Mouse (Mus musculus): ENCODE measurements at regions not wholly inside any gene's neighbourhood (a gene's known extent, or its start where the extent isn't known, plus 50 kb on each side); places are given as distances from the start of the nearest gene placed in this dataset.
A peak's percentile ranks its signal among the peaks of the same experiment; 100 is the strongest.

DNA sequence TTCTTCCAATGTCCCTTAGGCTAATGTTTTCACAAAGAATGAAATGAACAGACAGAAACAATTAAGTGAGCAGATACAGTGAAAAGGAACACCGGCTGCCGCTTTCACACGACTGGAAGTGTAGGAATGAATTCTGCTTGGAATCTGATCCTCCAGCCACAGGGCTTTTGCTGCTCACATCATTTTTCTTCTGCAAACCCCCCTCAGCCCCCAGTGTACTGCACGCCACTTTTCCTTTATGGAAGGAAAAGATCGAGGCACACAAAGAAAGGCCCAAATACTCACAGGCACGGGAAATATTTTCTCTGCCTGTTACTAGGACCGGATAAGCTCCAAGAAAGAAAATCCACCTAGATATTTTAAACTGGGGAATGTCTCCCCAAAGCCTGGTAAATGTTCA, 452.5 kb upstream of the Ubash3b start:
- no peak overlapping the region for H3K27ac ChIP-seq
- DNase-seq (ENCODE audit: extremely low spot score in 1 of 2, low spot score in 2 of 2): no peak
- no peak for TF ChIP-seq CTCF (IDR thresholded peaks at IDR 0.05)
- intact Hi-C loops (cut with DNase I): loop anchor here (5.0 kb wide), 1 partner anchor 123 kb away; no protein-coding TSS in a partner anchor
- H3K4me3 ChIP-seq: no peak overlapping the region

- intact Hi-C loops (cut with DNase I): loop anchor here (5.0 kb wide), 1 partner anchor 124 kb away; no protein-coding TSS in a partner anchor
- DNase-seq (ENCODE audit: extremely low spot score in 1 of 2, low spot score in 2 of 2): no peak
- no peak for TF ChIP-seq CTCF (IDR thresholded peaks at IDR 0.05)
- H3K27ac ChIP-seq: peak overlapping the region; percentile 89
- no peak overlapping the region; the same call in 1 of the 2 replicates for H3K4me3 ChIP-seq
Measured at GRCm38 (mm10) chr9:41612802-41613550, 451.5 kb upstream of the Ubash3b start.

DNA sequence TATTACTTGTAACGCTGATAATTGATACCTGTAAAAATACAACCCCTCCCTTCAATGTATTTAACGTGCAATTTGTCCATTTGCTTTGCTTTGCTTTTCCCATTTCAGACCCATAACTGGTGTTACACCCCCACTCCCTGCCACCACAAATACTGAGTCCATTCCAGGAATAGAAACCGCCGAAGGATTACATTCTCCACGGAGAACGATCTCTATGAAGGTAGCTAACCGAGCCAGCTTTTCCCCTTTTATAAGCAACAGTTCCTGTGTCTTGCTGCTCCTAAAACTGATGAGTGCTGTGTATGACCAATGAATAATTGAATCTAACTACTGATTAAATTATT, 450.9 kb upstream of the Ubash3b start:
- Histone ChIP-seq H3K27ac (peak overlapping the region; percentile 89), H3K4me3 (peak overlapping the region; percentile 33)
- DNase-seq (ENCODE audit: extremely low spot score in 1 of 2, low spot score in 2 of 2): no peak
- no peak for TF ChIP-seq CTCF (IDR thresholded peaks at IDR 0.05)
- intact Hi-C loops (cut with DNase I): loop anchor here (5.0 kb wide), 1 partner anchor 125 kb away; no protein-coding TSS in a partner anchor

DNA sequence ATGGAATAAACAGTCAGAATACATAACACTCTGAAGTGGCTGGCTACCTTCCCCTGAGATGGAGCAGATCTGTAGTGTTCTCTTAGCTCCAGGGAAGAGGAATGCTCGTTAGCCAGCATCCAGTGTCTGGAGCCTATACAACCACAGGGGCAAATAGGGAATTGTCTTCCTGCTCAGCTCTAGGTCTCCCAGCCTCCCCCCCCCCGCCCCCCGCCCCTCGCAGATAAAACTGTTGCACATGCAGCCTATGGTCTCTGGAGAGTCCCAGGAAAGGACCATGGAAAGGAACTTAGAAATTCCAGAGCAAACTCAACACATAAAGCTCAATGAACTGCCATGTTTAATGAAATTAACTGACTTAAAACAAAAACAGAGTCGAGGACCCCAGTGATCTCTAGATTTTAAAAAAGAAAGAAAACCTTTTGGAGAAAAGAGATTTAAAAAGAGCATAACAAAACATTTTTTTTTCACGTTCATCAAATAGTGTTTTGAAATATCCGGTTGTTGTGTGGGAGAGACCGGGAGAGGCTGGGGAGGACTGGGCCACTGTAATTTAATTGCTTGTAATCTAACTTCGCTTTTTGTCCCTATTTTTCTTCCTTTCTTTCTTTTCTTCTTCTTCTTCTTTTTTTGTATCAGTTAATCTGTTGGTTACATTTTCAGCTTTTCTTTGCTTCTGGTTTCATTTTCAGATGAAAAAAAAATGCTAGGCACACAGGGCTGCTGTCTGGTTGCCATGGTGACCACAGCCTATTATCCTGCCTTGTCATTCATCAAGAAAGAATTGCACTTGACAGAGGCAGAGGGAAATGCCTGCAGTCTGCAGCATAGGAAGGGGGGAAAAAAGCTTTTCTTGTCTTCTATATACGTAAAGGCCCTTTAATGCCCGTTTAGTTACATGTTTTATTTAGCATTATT, 450.3 kb upstream of the Ubash3b start:
- intact Hi-C loops (cut with DNase I): loop anchor here (2.0 to 5.0 kb wide), 2 partner anchors 31 to 126 kb away; no protein-coding TSS in a partner anchor
- Histone ChIP-seq H3K4me3 (peak overlapping the region; percentile 33), H3K27ac (peak overlapping the region; percentile 89)
- TF ChIP-seq CTCF (IDR thresholded peaks at IDR 0.05): no peak
- DNase-seq (ENCODE audit: extremely low spot score in 1 of 2, low spot score in 2 of 2): peak in 1 of 2 experiments; percentile 51

DNA sequence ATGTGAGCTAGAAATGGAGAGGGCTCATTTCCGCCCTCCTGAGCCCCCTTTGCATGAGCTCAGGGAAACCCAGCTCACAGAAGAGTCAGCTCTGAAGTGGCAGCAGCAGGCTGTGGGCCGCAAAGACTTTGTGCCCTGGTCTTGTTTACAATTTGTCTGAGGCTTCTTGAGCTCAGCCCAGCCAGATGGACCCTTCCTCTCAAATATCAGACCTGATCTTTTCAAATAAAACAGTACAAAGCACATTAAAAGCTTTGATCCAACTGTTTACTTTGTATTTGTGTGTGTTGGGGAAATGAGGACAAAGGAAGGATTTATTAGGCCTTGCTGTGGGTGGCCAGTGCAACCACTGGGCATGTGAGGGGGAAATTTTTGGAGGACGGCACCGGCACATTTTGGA, 448.9 kb upstream of the Ubash3b start:
- intact Hi-C loops (cut with DNase I): loop anchor here (2.0 to 5.0 kb wide), 2 partner anchors 30 to 127 kb away; no protein-coding TSS in a partner anchor
- Histone ChIP-seq H3K27ac (no peak overlapping the region), H3K4me3 (no peak overlapping the region)
- TF ChIP-seq CTCF (IDR thresholded peaks at IDR 0.05): no peak
- no peak for DNase-seq (ENCODE audit: extremely low spot score in 1 of 2, low spot score in 2 of 2)

GRCm38 (mm10) chr9:41606136-41606535, 444.6 kb upstream of the Ubash3b start:
- intact Hi-C loops (cut with DNase I): no loop called here
- Histone ChIP-seq H3K4me3 (no peak overlapping the region), H3K27ac (no peak overlapping the region)
- no peak; the same call in 1 of the 2 replicates for TF ChIP-seq CTCF (IDR thresholded peaks at IDR 0.05)
- no peak for DNase-seq (ENCODE audit: extremely low spot score in 1 of 2, low spot score in 2 of 2)

DNA sequence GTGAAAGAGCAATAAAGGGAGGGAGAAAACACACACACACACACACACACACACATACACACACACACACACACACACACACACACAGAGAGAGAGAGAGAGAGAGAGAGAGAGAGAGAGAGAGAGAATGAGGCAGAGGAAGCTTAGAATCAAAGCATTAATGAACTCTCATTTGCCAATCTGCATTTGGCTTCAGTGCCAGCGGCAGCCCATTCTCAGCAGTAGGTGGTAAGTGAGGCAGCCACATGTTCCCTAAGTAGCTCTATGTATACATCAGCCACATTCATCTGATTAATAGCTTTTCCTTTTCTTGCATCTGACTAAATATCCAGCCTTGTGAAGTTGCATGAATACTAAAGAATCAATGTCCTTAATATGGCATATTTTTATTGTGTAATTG, 443.4 kb upstream of the Ubash3b start:
- no peak for DNase-seq (ENCODE audit: extremely low spot score in 1 of 2, low spot score in 2 of 2)
- Histone ChIP-seq H3K27ac (no peak overlapping the region), H3K4me3 (no peak overlapping the region)
- TF ChIP-seq CTCF (IDR thresholded peaks at IDR 0.05): no peak
- intact Hi-C loops (cut with DNase I): no loop called here

DNA sequence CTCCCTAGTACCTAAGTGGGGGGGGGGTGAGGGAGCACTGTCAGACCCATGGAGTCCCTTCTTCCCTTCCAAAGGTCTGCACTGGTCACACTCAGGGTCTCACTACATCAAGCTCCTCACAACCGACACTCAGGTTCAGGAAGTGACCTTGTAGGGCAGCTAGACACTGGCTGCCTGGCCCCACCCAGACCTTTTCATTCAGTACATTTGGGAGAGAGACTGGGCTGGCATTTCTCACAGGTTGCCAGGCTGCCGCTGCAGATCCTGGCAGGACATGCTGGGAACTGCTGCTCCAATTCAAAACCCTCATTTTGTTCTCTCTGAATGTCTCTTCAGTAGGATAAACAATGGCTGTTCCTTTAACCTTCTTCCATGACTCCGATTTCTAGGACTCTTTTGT, 439.3 kb upstream of the Ubash3b start:
- no peak; the same call in 1 of the 2 replicates for TF ChIP-seq CTCF (IDR thresholded peaks at IDR 0.05)
- Histone ChIP-seq H3K4me3 (no peak overlapping the region), H3K27ac (peak overlapping the region; percentile 57; the same call in 1 of the 2 replicates)
- intact Hi-C loops (cut with DNase I): no loop called here
- DNase-seq (ENCODE audit: extremely low spot score in 1 of 2, low spot score in 2 of 2): no peak

GRCm38 (mm10) chr9:41599874-41600273, 438.4 kb upstream of the Ubash3b start:
- H3K27ac ChIP-seq: no peak overlapping the region; the same call in 1 of the 2 replicates
- intact Hi-C loops (cut with DNase I): no loop called here
- no peak for TF ChIP-seq CTCF (IDR thresholded peaks at IDR 0.05)
- no peak for DNase-seq (ENCODE audit: extremely low spot score in 1 of 2, low spot score in 2 of 2)
- no peak overlapping the region for H3K4me3 ChIP-seq

GRCm38 (mm10) chr9:41595749-41596148, 434.3 kb upstream of the Ubash3b start:
- no peak for DNase-seq (ENCODE audit: extremely low spot score in 1 of 2, low spot score in 2 of 2)
- Histone ChIP-seq H3K4me3 (no peak overlapping the region), H3K27ac (no peak overlapping the region; the same call in 1 of the 2 replicates)
- no peak for TF ChIP-seq CTCF (IDR thresholded peaks at IDR 0.05)
- intact Hi-C loops (cut with DNase I): no loop called here

DNA sequence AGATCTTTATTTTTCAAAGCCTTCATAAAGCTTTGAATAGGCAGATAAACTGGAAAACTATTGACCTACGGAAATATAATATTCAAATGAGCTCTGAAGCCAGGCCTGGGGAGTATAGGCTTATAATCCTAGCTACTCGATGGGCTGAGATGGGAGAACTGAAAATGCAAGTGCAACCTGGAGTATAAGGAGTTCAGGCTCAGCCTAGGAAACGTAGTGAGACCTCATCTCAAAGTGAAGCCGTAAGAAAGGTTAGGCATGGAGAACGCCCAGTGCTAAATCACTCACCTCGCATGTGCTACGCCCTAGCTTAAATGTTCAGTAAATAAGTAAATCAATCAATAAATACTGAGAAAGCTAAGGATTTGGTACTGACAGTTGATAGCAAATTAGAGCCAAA, 432.5 kb upstream of the Ubash3b start:
- intact Hi-C loops (cut with DNase I): no loop called here
- DNase-seq (ENCODE audit: extremely low spot score in 1 of 2, low spot score in 2 of 2): peak in 1 of 2 experiments; percentile 4
- Histone ChIP-seq H3K27ac (no peak overlapping the region), H3K4me3 (no peak overlapping the region)
- TF ChIP-seq CTCF (IDR thresholded peaks at IDR 0.05): no peak

All from left cerebral cortex, adult 2 months (tissue).